Mouse (Mus musculus) heart, embryonic 13.5 days (tissue): ENCODE data around the gene Polr2j. TPM values are rescaled to one million over a fixed set of nuclear protein-coding genes. Genes with fewer than 3 reads are reported as not detected.
"Not testable (repeated sequence)": the region's sequence is repeated elsewhere in the genome, so short reads cannot be mapped to it uniquely, and the experiment has no call there.

Experiments used
- ATAC-seq: fragments of 200-750 bp; cut with Nextera tagmentation; 2 replicates; pipeline ENCODE4 v1.8.0; 2017; ENCODE audit warnings: moderate TSS enrichment; ENCODE audit not compliant: insufficient number of reproducible peaks, low FRiP score, low TSS enrichment; ENCODE audit errors: extremely low read depth
- H3K27ac ChIP-seq: fragments of 300-500 bp; sonication (generic); replicated peaks from 2 replicates; pipeline ENCODE4 v1.5.1; 2015; ENCODE audit warnings: moderate library complexity, mild to moderate bottlenecking, inconsistent platforms
- H3K27me3 ChIP-seq: fragments of 300-500 bp; sonication (generic); replicated peaks from 2 replicates; pipeline ENCODE4 v1.6.1; 2015; ENCODE audit warnings: mild to moderate bottlenecking, inconsistent platforms
- H3K36me3 ChIP-seq: fragments of 300-500 bp; sonication (generic); 2 replicates; pipeline ENCODE4 v1.6.1; 2015; ENCODE audit warnings: mild to moderate bottlenecking, inconsistent platforms
- H3K4me1 ChIP-seq: fragments of 300-500 bp; sonication (generic); 2 replicates; pipeline ENCODE4 v1.6.1; 2015; ENCODE audit warnings: inconsistent platforms
- H3K4me2 ChIP-seq: fragments of 300-500 bp; sonication (generic); 2 replicates; pipeline ENCODE4 v1.6.1; 2015; ENCODE audit warnings: inconsistent platforms, mild to moderate bottlenecking, moderate library complexity
- H3K4me3 ChIP-seq: fragments of 300-500 bp; sonication (generic); 2 replicates; pipeline ENCODE4 v1.5.1; 2015; ENCODE audit warnings: moderate library complexity, mild to moderate bottlenecking, inconsistent platforms
- H3K9ac ChIP-seq: fragments of 300-500 bp; sonication (generic); 2 replicates; pipeline ENCODE4 v1.6.1; 2015; ENCODE audit warnings: inconsistent platforms, mild to moderate bottlenecking, moderate library complexity
- H3K9me3 ChIP-seq: fragments of 300-500 bp; sonication (generic); 2 replicates; pipeline ENCODE4 v1.6.1; 2016; ENCODE audit warnings: inconsistent platforms
- WGBS: fragments of 180-500 bp; shearing (Covaris S2); methylation state at CpG from one replicate; pipeline ENCODE4 v1.1.7; 2015; ENCODE audit warnings: mixed read lengths; 5-methylcytosine and 5-hydroxymethylcytosine counted together
- polyA plus RNA-seq: library from polyadenylated mRNA; unstranded; fragments of >200 nt; fragmentation: Nextera tagmentation; extraction: Ambion mirVana; gene quantifications from 2 replicates; pipeline ENCODE4 v1.2.1, GENCODE M21; 2015

The Polr2j gene
- polyA plus RNA-seq, 1 experiment from 2014 or later, result 139 TPM

- H3K4me2 ChIP-seq, H3K4me3 ChIP-seq: not testable (repeated sequence)
- H3K4me1 ChIP-seq, result peaks cover 22% of the 10 kb centered on the region
These were observed 2.9 kb upstream of the Polr2j start for GRCm38 (mm10) chr5:136113546-136113945.

GRCm38 (mm10) chr5:136116784-136117112, 317 bp downstream of the Polr2j start:
- H3K27me3 ChIP-seq, result no peaks in the 10 kb centered on the region
- H3K4me2 ChIP-seq, result peak overlapping the region; percentile 98
- WGBS, result 0% methylated on average over 22 of the region's 22 CpGs
- H3K4me3 ChIP-seq, result peak overlapping the region; percentile 99
- peak overlapping the region; percentile 95 for H3K9ac ChIP-seq
- ATAC-seq, result no peak; the same call in 1 of the 2 replicates
- peaks cover 30% of the 10 kb centered on the region for H3K36me3 ChIP-seq
- no peaks in the 10 kb centered on the region for H3K9me3 ChIP-seq
- peak overlapping the region; percentile 55; the same call in 1 of the 2 replicates for H3K27ac ChIP-seq
- peaks cover 22% of the 10 kb centered on the region for H3K4me1 ChIP-seq

More at GRCm38 (mm10) chr5:136113546-136113945, 2.9 kb upstream of the Polr2j start:
- not testable (repeated sequence) for H3K9ac ChIP-seq, H3K36me3 ChIP-seq, ATAC-seq, H3K27me3 ChIP-seq, H3K9me3 ChIP-seq, H3K27ac ChIP-seq
- 36% methylated on average over 4 of the region's 4 CpGs for WGBS

GRCm38 (mm10) chr5:136122165-136122564, 5.7 kb downstream of the Polr2j start:
- no peaks in the 10 kb centered on the region for H3K27me3 ChIP-seq
- H3K4me2 ChIP-seq, result no peak overlapping the region
- no peak overlapping the region for H3K4me3 ChIP-seq
- no peak for ATAC-seq
- no peak overlapping the region for H3K9ac ChIP-seq
- peaks cover 72% of the 10 kb centered on the region for H3K36me3 ChIP-seq
- H3K9me3 ChIP-seq, result no peaks in the 10 kb centered on the region
- no peak overlapping the region for H3K27ac ChIP-seq
- peaks cover 12% of the 10 kb centered on the region for H3K4me1 ChIP-seq
- WGBS, result 82% methylated on average over 10 of the region's 10 CpGs

- Histone ChIP-seq H3K4me2 (peak within 1 kb of the TSS; percentile 85), H3K27me3 (no peaks in the 10 kb centered on the region), H3K27ac (peak within 1 kb of the TSS; percentile 65), H3K36me3 (peaks cover 56% of the 10 kb centered on the region), H3K4me3 (peak within 1 kb of the TSS; percentile 77), H3K4me1 (peaks cover 27% of the 10 kb centered on the region), H3K9me3 (no peaks in the 10 kb centered on the region), H3K9ac (peak within 1 kb of the TSS; percentile 95)
- WGBS, result under 1% methylated on average over 60 of the region's 60 CpGs
- ATAC-seq, result peak; percentile 86
These were observed 19.3 kb downstream of the Polr2j start, which contains the start of the genes Lrwd1 and Alkbh4 for GRCm38 (mm10) chr5:136135571-136136291. TSS of gene Lrwd1 (minus strand) at chr5:136136074. TSS of gene Alkbh4 (plus strand) at chr5:136136146.

- H3K9ac ChIP-seq, result peak overlapping the region; percentile 95
- peaks cover 27% of the 10 kb centered on the region for H3K4me1 ChIP-seq
- H3K9me3 ChIP-seq, result no peaks in the 10 kb centered on the region
- peaks cover 59% of the 10 kb centered on the region for H3K36me3 ChIP-seq
- WGBS, result 7% methylated on average over 20 of the region's 20 CpGs
- peak overlapping the region; percentile 65 for H3K27ac ChIP-seq
- ATAC-seq, result no peak
- peak overlapping the region; percentile 85 for H3K4me2 ChIP-seq
- H3K27me3 ChIP-seq, result no peaks in the 10 kb centered on the region
- H3K4me3 ChIP-seq, result peak overlapping the region; percentile 77
These were observed 20.0 kb downstream of the Polr2j start for GRCm38 (mm10) chr5:136136292-136136990.

- Histone ChIP-seq H3K27me3 (no peaks in the 10 kb centered on the region), H3K36me3 (peaks cover 59% of the 10 kb centered on the region), H3K4me1 (peaks cover 27% of the 10 kb centered on the region), H3K9me3 (no peaks in the 10 kb centered on the region), H3K27ac (no peak overlapping the region), H3K4me3 (peak overlapping the region; percentile 77; the same call in 1 of the 2 replicates), H3K4me2 (peak overlapping the region; percentile 85; the same call in 1 of the 2 replicates), H3K9ac (no peak overlapping the region)
- WGBS, result 66% methylated on average over 13 of the region's 13 CpGs
- no peak for ATAC-seq
These were observed 21.3 kb downstream of the Polr2j start for GRCm38 (mm10) chr5:136137658-136138274.

GRCm38 (mm10) chr5:136139393-136139792, 23.0 kb downstream of the Polr2j start:
- Histone ChIP-seq H3K27me3 (no peaks in the 10 kb centered on the region), H3K36me3 (peaks cover 47% of the 10 kb centered on the region), H3K9me3 (no peaks in the 10 kb centered on the region), H3K4me1 (peaks cover 27% of the 10 kb centered on the region), H3K9ac (no peak overlapping the region), H3K27ac (no peak overlapping the region), H3K4me3 (no peak overlapping the region), H3K4me2 (no peak overlapping the region)
- WGBS, result 90% methylated on average over 13 of the region's 13 CpGs
- ATAC-seq, result no peak

GRCm38 (mm10) chr5:136140057-136140482, 23.6 kb downstream of the Polr2j start:
- H3K27me3 ChIP-seq, result no peaks in the 10 kb centered on the region
- no peak overlapping the region for H3K27ac ChIP-seq
- H3K9ac ChIP-seq, result no peak overlapping the region
- peaks cover 47% of the 10 kb centered on the region for H3K36me3 ChIP-seq
- no peak overlapping the region for H3K4me2 ChIP-seq
- H3K9me3 ChIP-seq, result no peaks in the 10 kb centered on the region
- no peak for ATAC-seq
- H3K4me3 ChIP-seq, result no peak overlapping the region
- peaks cover 21% of the 10 kb centered on the region for H3K4me1 ChIP-seq
- WGBS, result 89% methylated on average over 10 of the region's 10 CpGs

GRCm38 (mm10) chr5:136142746-136143145, 26.3 kb downstream of the Polr2j start:
- Histone ChIP-seq H3K4me3 (no peak overlapping the region), H3K9me3 (no peaks in the 10 kb centered on the region), H3K4me1 (peaks cover 5% of the 10 kb centered on the region; the same call in 1 of the 2 replicates), H3K36me3 (peaks cover 47% of the 10 kb centered on the region), H3K27ac (no peak overlapping the region), H3K27me3 (no peaks in the 10 kb centered on the region), H3K9ac (no peak overlapping the region), H3K4me2 (no peak overlapping the region)
- 83% methylated on average over 5 of the region's 5 CpGs for WGBS
- ATAC-seq, result no peak

GRCm38 (mm10) chr5:136143161-136143755, 26.8 kb downstream of the Polr2j start:
- no peak overlapping the region for H3K4me2 ChIP-seq
- H3K4me3 ChIP-seq, result no peak overlapping the region
- H3K27ac ChIP-seq, result no peak overlapping the region
- peaks cover 43% of the 10 kb centered on the region for H3K36me3 ChIP-seq
- no peaks in the 10 kb centered on the region for H3K9me3 ChIP-seq
- WGBS, result 82% methylated on average over 6 of the region's 6 CpGs
- no peak overlapping the region for H3K9ac ChIP-seq
- H3K27me3 ChIP-seq, result no peaks in the 10 kb centered on the region
- peaks cover 2% of the 10 kb centered on the region; the same call in 1 of the 2 replicates for H3K4me1 ChIP-seq
- ATAC-seq, result no peak
